Mouse (Mus musculus) forebrain, embryonic 14.5 days (tissue): ENCODE measurements around the gene Jsrp1. TPM values are rescaled to one million over a fixed set of nuclear protein-coding genes. Genes with fewer than 3 reads are reported as not detected.

Experiments
- ATAC-seq: fragments of 200-750 bp; cut with Nextera tagmentation; 2 replicates; pipeline ENCODE4 v1.8.0; 2017; ENCODE audit warnings: mild to moderate bottlenecking, moderate library complexity
- DNase-seq: peaks from one replicate; pipeline ENCODE4 v3.0.0-alpha.2; 2015; ENCODE audit warnings: low spot score
- H3K27ac ChIP-seq: fragments of 300-500 bp; sonication (generic); 2 replicates; pipeline ENCODE4 v1.5.1; 2014; ENCODE audit warnings: low read depth, mild to moderate bottlenecking, control low read depth, low read length, moderate library complexity
- H3K27me3 ChIP-seq: fragments of 300-500 bp; sonication (generic); replicated peaks from 2 replicates; pipeline ENCODE4 v1.6.1; 2014; ENCODE audit warnings: low read length, control low read depth, mixed read lengths; ENCODE audit not compliant: control insufficient read depth, insufficient read depth
- H3K36me3 ChIP-seq: fragments of 300-500 bp; sonication (generic); 2 replicates; pipeline ENCODE4 v1.6.1; 2014; ENCODE audit warnings: low read length, control low read depth; ENCODE audit not compliant: control insufficient read depth, insufficient read depth
- H3K4me1 ChIP-seq: fragments of 300-500 bp; sonication (generic); 2 replicates; pipeline ENCODE4 v1.6.1; 2014; ENCODE audit warnings: antibody characterized with exemption, low read length, control low read depth; ENCODE audit not compliant: control insufficient read depth, insufficient read depth
- H3K4me2 ChIP-seq: fragments of 300-500 bp; sonication (generic); 2 replicates; pipeline ENCODE4 v1.6.1; 2014; ENCODE audit warnings: mild to moderate bottlenecking, control low read depth, low read length
- H3K4me3 ChIP-seq: fragments of 300-500 bp; sonication (generic); 2 replicates; pipeline ENCODE4 v1.5.1; 2014; ENCODE audit warnings: low read depth, low read length, control low read depth
- H3K9ac ChIP-seq: fragments of 300-500 bp; sonication (generic); 2 replicates; pipeline ENCODE4 v1.6.1; 2014; ENCODE audit warnings: mild to moderate bottlenecking, low read length, control low read depth, moderate library complexity
- H3K9me3 ChIP-seq: fragments of 300-500 bp; sonication (generic); replicated peaks from 2 replicates; pipeline ENCODE4 v1.6.1; 2016; ENCODE audit warnings: low read length, control low read depth, mixed read lengths; ENCODE audit not compliant: control insufficient read depth
- WGBS: fragments of 180-500 bp; shearing (Covaris S2); extraction: QIAGEN DNeasy Blood & Tissue Kit; methylation state at CpG from one replicate; pipeline ENCODE4 v1.1.7; 2014; 5-methylcytosine and 5-hydroxymethylcytosine counted together
- polyA plus RNA-seq: library from polyadenylated mRNA; unstranded; fragments of >200 nt; fragmentation: Nextera tagmentation; extraction: Ambion mirVana; gene quantifications from 2 replicates; pipeline ENCODE4 v1.2.1, GENCODE M21; 2014

Jsrp1 gene
- polyA plus RNA-seq, 1 experiment from 2014 or later = 0.30 TPM

GRCm38 (mm10) chr10:80848571-80848970 lies 35.3 kb upstream of the Jsrp1 start:
- ATAC-seq = no peak
- Histone ChIP-seq H3K36me3 (peaks cover 33% of the 10 kb centered on the region), H3K4me3 (no peak overlapping the region), H3K4me1 (peaks cover 3% of the 10 kb centered on the region; the same call in 1 of the 2 replicates), H3K9ac (no peak overlapping the region), H3K4me2 (no peak overlapping the region), H3K27ac (no peak overlapping the region), H3K27me3 (peaks cover 16% of the 10 kb centered on the region), H3K9me3 (no peaks in the 10 kb centered on the region)
- DNase-seq = no peak
- 12% methylated on average over 10 of the region's 10 CpGs for WGBS

GRCm38 (mm10) chr10:80845732-80846131 lies 32.4 kb upstream of the Jsrp1 start:
- no peak for DNase-seq
- 82% methylated on average over 12 of the region's 12 CpGs for WGBS
- H3K36me3 ChIP-seq = peaks cover 8% of the 10 kb centered on the region
- H3K4me3 ChIP-seq = no peak overlapping the region
- no peak overlapping the region for H3K27ac ChIP-seq
- no peaks in the 10 kb centered on the region for H3K9me3 ChIP-seq
- no peak for ATAC-seq
- H3K4me1 ChIP-seq = peaks cover 5% of the 10 kb centered on the region; the same call in 1 of the 2 replicates
- H3K9ac ChIP-seq = no peak overlapping the region
- peaks cover 24% of the 10 kb centered on the region for H3K27me3 ChIP-seq
- H3K4me2 ChIP-seq = no peak overlapping the region

DNA sequence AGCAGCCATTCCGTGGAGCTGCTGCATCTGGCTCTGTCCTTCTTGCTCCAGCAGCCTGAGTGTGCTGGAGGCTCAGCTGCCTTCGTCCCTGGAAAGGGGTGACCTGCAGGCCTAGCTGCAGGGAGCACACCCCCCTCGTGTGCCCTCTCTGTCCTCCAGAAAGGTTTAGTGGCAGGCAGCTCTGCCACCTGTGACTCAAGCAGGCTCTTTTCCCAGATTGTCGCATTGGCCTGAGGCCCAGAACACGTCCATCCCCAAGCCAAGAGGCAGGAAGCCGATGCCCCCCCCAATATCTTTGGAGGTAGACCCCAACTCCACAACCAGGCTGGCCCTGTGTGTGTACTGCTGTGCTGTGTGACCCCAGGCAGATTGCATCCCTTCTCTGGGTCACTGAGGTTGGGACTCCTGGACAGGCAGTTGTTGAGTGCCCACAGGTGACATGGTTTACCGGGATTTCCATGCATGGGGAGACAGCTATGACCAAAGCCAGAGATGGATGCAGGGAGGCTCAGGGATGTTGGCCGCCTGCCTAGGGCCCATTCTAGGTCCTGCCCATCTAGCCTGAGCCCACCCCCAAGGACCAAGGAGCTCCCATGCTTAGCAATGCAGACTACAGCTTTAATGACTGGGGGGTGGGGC lies 31.9 kb upstream of the Jsrp1 start:
- Histone ChIP-seq H3K4me3 (no peak overlapping the region), H3K9me3 (no peaks in the 10 kb centered on the region), H3K9ac (no peak overlapping the region), H3K27ac (no peak overlapping the region), H3K27me3 (peaks cover 24% of the 10 kb centered on the region), H3K4me1 (peaks cover 5% of the 10 kb centered on the region; the same call in 1 of the 2 replicates), H3K4me2 (no peak overlapping the region), H3K36me3 (peaks cover 3% of the 10 kb centered on the region)
- DNase-seq (no peak), ATAC-seq (no peak)
- 66% methylated on average over 8 of the region's 8 CpGs for WGBS

- Histone ChIP-seq H3K27ac (no peak within 1 kb of the TSS), H3K36me3 (no peaks in the 10 kb centered on the region), H3K9me3 (no peaks in the 10 kb centered on the region), H3K9ac (peak within 1 kb of the TSS; percentile 64), H3K4me1 (peaks cover 5% of the 10 kb centered on the region; the same call in 1 of the 2 replicates), H3K4me3 (peak within 1 kb of the TSS; percentile 45), H3K27me3 (peaks cover 24% of the 10 kb centered on the region), H3K4me2 (peak within 1 kb of the TSS; percentile 81)
- WGBS = 5% methylated on average over 39 of the region's 51 CpGs
- peak; percentile 63 for DNase-seq
- ATAC-seq = peak; percentile 60
Observed at GRCm38 (mm10) chr10:80843931-80844547, 30.7 kb upstream of the Jsrp1 start, which contains the start of gene Lingo3. Lingo3 (minus strand) TSS chr10:80844039.

DNA sequence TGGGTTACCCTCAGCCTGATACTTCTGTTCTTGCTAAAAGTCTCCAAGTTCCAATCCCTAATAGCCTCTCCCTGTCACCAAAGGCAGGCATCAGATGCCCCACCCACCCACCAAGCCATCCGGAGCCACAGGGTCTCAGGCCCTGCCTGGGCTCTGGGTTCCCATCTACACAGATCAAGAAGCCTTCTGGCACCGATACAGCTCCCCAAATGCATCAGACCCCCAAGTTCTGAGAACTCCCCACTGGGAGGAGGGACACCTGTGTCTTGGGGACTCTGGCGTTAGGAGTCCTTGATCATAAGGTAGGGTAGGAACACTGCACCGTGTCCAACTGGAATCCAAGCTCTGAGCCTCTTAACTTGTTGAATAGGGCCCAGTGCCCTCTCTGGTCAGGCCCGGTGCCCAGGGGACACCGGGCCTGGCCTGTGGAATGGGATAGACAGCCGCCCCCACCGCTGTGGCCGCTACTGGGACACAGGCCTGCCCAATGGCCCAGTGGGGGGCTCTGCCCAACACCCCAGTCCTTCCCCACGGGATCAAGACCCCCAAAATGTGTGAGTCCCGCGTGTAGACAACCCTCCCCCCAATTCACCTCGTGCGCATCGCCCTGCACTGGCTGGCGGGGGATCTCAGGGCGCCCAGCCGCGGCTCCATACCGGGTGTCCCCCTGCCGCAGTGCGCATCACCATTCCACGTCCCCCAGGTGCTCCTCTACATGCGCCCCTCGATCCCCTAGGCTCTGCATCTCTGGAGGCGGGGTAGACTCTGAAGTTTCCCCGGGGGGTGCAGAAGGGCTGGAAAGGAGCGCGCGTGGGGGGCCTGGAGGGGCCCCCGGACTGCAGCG lies 30.0 kb upstream of the Jsrp1 start:
- peaks cover 24% of the 10 kb centered on the region for H3K27me3 ChIP-seq
- H3K27ac ChIP-seq = no peak overlapping the region
- 7% methylated on average over 28 of the region's 32 CpGs for WGBS

DNA sequence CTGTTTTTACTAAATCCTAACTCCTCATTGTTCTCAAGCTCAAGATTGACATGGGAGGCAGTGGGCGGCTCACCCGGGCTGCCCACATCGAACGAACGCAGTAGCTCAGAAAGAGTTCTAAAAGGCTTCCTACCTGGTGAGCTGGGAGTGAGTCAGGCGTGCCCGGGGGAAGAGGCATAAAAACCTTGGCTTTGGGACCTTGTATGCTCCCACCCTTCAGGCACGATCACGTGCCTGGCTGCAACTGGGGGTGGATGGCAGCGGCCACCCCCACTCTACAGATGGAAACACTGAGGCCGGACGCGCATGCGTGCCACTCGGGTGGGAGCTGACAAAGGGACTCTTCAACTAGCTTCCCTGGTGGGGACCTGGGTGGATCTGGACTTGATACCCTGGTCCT lies 29.0 kb upstream of the Jsrp1 start:
- Histone ChIP-seq H3K27ac (no peak overlapping the region), H3K9me3 (no peaks in the 10 kb centered on the region), H3K27me3 (peaks cover 24% of the 10 kb centered on the region), H3K4me1 (peaks cover 5% of the 10 kb centered on the region; the same call in 1 of the 2 replicates), H3K9ac (no peak overlapping the region), H3K4me3 (no peak overlapping the region), H3K36me3 (no peaks in the 10 kb centered on the region), H3K4me2 (no peak overlapping the region)
- ATAC-seq (no peak), DNase-seq (no peak)
- 85% methylated on average over 15 of the region's 15 CpGs for WGBS

More for the DNA sequence above, 30.0 kb upstream of the Jsrp1 start:
- Histone ChIP-seq H3K4me3 (peak overlapping the region; percentile 45), H3K9me3 (no peaks in the 10 kb centered on the region), H3K4me2 (peak overlapping the region; percentile 81), H3K36me3 (no peaks in the 10 kb centered on the region), H3K9ac (peak overlapping the region; percentile 64), H3K4me1 (peaks cover 5% of the 10 kb centered on the region; the same call in 1 of the 2 replicates)
- DNase-seq (no peak), ATAC-seq (peak; percentile 21; the same call in 1 of the 2 replicates)

DNA sequence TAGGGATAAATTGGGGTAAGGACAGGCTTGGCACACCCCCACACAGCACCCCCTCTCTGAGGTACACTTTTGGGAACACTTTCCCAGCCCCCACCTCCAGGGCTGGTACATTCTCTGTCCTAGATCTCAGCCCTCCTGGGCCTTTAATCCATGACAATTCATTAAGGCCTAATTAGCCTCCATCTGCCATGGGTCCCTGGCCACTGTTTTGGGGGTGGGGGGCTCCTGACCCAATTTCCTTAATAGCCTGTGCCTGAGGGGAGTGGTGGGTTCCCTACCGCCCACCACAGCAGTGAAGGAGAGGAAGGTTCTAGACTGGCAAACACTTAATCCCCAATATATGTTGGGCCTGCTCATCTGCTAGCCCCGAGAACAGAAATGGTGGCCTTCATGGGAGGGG lies 28.4 kb upstream of the Jsrp1 start:
- Histone ChIP-seq H3K4me1 (peaks cover 5% of the 10 kb centered on the region; the same call in 1 of the 2 replicates), H3K4me2 (no peak overlapping the region), H3K36me3 (no peaks in the 10 kb centered on the region), H3K27me3 (peaks cover 24% of the 10 kb centered on the region), H3K4me3 (no peak overlapping the region), H3K27ac (no peak overlapping the region), H3K9ac (no peak overlapping the region), H3K9me3 (no peaks in the 10 kb centered on the region)
- DNase-seq = no peak
- no peak for ATAC-seq
- WGBS = 70% methylated on average over 2 of the region's 2 CpGs

DNA sequence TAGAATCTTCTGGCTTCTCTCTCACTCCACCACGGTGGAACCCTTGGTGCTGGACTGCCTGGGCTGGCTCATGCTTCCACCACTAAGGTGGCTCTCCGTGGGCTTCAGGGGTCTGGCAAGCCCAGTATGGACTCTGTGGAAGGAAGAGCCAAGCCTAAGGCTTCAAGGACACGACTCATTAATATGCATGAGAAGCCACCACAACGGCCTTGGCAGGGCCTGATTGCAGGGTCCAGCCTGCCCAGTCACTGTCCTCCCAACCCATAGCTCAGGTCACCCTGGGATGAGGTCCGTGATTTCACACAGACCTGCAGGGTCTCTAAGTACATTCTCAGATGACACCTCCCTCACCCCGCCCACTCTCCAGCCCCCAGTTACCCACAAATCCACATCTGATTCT lies 26.6 kb upstream of the Jsrp1 start:
- H3K27me3 ChIP-seq = peaks cover 24% of the 10 kb centered on the region

More for the DNA sequence above, 26.6 kb upstream of the Jsrp1 start:
- ATAC-seq = no peak
- no peak overlapping the region for H3K4me2 ChIP-seq
- no peak overlapping the region for H3K4me3 ChIP-seq
- H3K9ac ChIP-seq = no peak overlapping the region
- 62% methylated on average over 6 of the region's 6 CpGs for WGBS
- peaks cover 5% of the 10 kb centered on the region; the same call in 1 of the 2 replicates for H3K4me1 ChIP-seq
- H3K27ac ChIP-seq = no peak overlapping the region
- no peaks in the 10 kb centered on the region for H3K36me3 ChIP-seq
- DNase-seq = no peak
- H3K9me3 ChIP-seq = no peaks in the 10 kb centered on the region
